Mouse (Mus musculus) kidney, adult 2 months (tissue): ENCODE data around the gene Shpk.

Source experiments
- CTCF ChIP-seq: fragments of 200-500 bp; conservative IDR thresholded peaks from 2 replicates; pipeline ENCODE4 v1.5.1; 2011; ENCODE audit warnings: low read depth, mild to moderate bottlenecking, control low read depth, low read length, moderate library complexity, mixed read lengths; ENCODE audit not compliant: insufficient read depth, insufficient read length
- POLR2A ChIP-seq: fragments of 200-500 bp; IDR thresholded peaks from one replicate; pipeline ENCODE4 v1.6.1; 2011; ENCODE audit warnings: low read depth, low read length, control low read depth

DNA sequence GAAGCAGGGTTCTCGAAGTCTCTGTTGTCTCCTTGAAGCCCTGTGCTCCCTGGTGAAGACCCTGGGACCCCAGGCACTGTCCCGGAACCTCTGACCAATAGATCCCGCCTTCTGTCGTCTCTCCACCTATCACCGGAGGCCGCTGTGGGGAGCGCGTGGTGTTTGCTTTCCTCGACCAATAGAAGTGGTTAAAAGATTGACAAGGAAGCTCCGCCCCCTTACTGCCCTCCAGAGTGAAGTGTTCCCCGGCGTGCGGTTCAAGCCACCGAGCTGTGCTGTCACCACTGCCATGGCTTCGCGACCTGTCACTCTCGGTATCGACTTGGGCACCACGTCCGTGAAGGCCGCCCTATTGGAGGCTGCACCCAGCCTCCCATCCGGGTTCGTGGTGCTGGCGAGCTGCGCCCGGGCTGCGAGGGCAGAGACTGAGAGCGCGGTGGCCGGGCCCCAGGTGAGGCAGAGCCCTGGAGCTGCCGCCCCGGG lies at the start of gene Shpk:
- TF ChIP-seq CTCF (no peak), POLR2A (peak; percentile 60)
